Comparison of ENCODE assay signal across 27 mouse cellular contexts in genomic region chr8:3255321-3255720, GRCm38 (mm10). TPM values are rescaled to one million over a fixed set of nuclear protein-coding genes. Genes with fewer than 3 reads are reported as not detected.
DNase-seq lines count a peak whose midpoint lies in the region; ATAC-seq and TF ChIP-seq lines count a peak whose summit lies in the region.
"Had no signal": no experiment of that assay in that cellular context is flagged by ENCODE, and none has a peak within 500 bp of the region (broad histone marks: within the 10 kb centered on the region; RNA-seq: fewer than 3 reads in every experiment).

No protein-coding gene starts in this region.

- 70% methylated on average over 1 of the region's 1 CpGs for WGBS in liver, adult 2 months
- 42% methylated on average over 1 of the region's 1 CpGs for WGBS in liver, embryonic 12.5 days (ENCODE audit: insufficient replicate concordance)
- WGBS in large intestine, adult 2 months = 22% methylated on average over 1 of the region's 1 CpGs
- 86% methylated on average over 1 of the region's 1 CpGs for WGBS in midbrain, embryonic 16.5 days

- peaks cover 42% of the 10 kb centered on the region for H3K36me3 ChIP-seq in liver, adult 2 months (ENCODE audit: control insufficient read depth, insufficient read depth, low read length)
- H3K36me3 ChIP-seq in liver, embryonic 12.5 days = peaks cover 51% of the 10 kb centered on the region
- H3K36me3 ChIP-seq in midbrain, embryonic 16.5 days (ENCODE audit: control insufficient read depth, insufficient read depth, low read length) = peaks cover 17% of the 10 kb centered on the region

- H3K27me3 ChIP-seq in liver, adult 2 months (ENCODE audit: control insufficient read depth, insufficient read depth, low read length) = no peaks in the 10 kb centered on the region
- no peaks in the 10 kb centered on the region for H3K27me3 ChIP-seq in liver, embryonic 12.5 days (replicated peaks)
- H3K27me3 ChIP-seq in midbrain, embryonic 16.5 days (ENCODE audit: control insufficient read depth, insufficient read depth, low read depth, low read length) = no peaks in the 10 kb centered on the region
- H3K27me3 ChIP-seq: embryonic facial prominence, embryonic 13.5 days; forebrain, embryonic 12.5 days; forebrain, embryonic 15.5 days; heart, embryonic 13.5 days; hindbrain, embryonic 15.5 days had no signal

- H3K27ac ChIP-seq in liver, adult 2 months (replicated peaks; ENCODE audit: insufficient read depth, low read depth, low read length) = peak overlapping the region; percentile 87
- no peak overlapping the region for H3K27ac ChIP-seq in liver, embryonic 12.5 days
- peak overlapping the region; percentile 7; the same call in 1 of the 2 replicates for H3K27ac ChIP-seq in brown adipose tissue, adult 24 weeks (replicated peaks; ENCODE audit: low read depth, low read length)
- no peak overlapping the region for H3K27ac ChIP-seq in midbrain, embryonic 16.5 days (ENCODE audit: low read length)
- H3K27ac ChIP-seq: embryonic facial prominence, embryonic 10.5 days; embryonic facial prominence, embryonic 13.5 days; forebrain, embryonic 12.5 days; forebrain, embryonic 15.5 days; heart, embryonic 10.5 days; hindbrain, embryonic 15.5 days had no signal

- ATAC-seq in liver, embryonic 12.5 days = no peak
- ATAC-seq in midbrain, embryonic 16.5 days = no peak
- ATAC-seq: CD4-positive, CD25-positive, alpha-beta regulatory T cell, adult 4 months; forebrain, embryonic 15.5 days had no signal

- no peaks in the 10 kb centered on the region for H3K9me3 ChIP-seq in liver, embryonic 12.5 days (replicated peaks)
- no peaks in the 10 kb centered on the region for H3K9me3 ChIP-seq in midbrain, embryonic 16.5 days (replicated peaks; ENCODE audit: control insufficient read depth, low read length, poor library complexity, severe bottlenecking)
- H3K9me3 ChIP-seq: embryonic facial prominence, embryonic 10.5 days; forebrain, embryonic 12.5 days; forebrain, embryonic 15.5 days; heart, embryonic 10.5 days; heart, embryonic 13.5 days; hindbrain, embryonic 15.5 days had no signal

- H3K4me3 ChIP-seq in liver, adult 2 months (ENCODE audit: insufficient read depth, low read depth, low read length) = no peak overlapping the region
- H3K4me3 ChIP-seq in liver, embryonic 12.5 days = no peak overlapping the region
- no peak overlapping the region for H3K4me3 ChIP-seq in brown adipose tissue, adult 24 weeks (ENCODE audit: insufficient read depth, low read depth, low read length)
- no peak overlapping the region for H3K4me3 ChIP-seq in midbrain, embryonic 16.5 days (ENCODE audit: low read depth, low read length)
- H3K4me3 ChIP-seq: embryonic facial prominence, embryonic 10.5 days; embryonic facial prominence, embryonic 13.5 days; erythroblast, embryonic 14.5 days; forebrain, embryonic 12.5 days; forebrain, embryonic 15.5 days; heart, adult 2 months; heart, embryonic 10.5 days; heart, embryonic 13.5 days; hindbrain, embryonic 15.5 days had no signal

- DNase-seq in liver, adult 2 months (ENCODE audit: extremely low read depth, low read depth, low spot score) = no peak
- DNase-seq in large intestine, adult 2 months (ENCODE audit: low read depth, low spot score) = peak; percentile 87
- DNase-seq in gastrocnemius, adult 8-10 months (ENCODE audit: low spot score in 2 of 2) = no peak
- DNase-seq: adrenal gland, adult 2 months; adrenal gland, postnatal 14 days; cerebellum, adult 11-12 months; cerebellum, adult 8-10 months; cerebellum, postnatal 10 days; cerebellum, postnatal 36 days; embryo, embryonic 11 days; gastrocnemius, postnatal 10 days; gastrocnemius, postnatal 36 days; heart, adult 2 months; heart, postnatal 14 days; heart, postnatal 4 days had no signal

- H3K9ac ChIP-seq in liver, adult 2 months (ENCODE audit: low read depth, low read length) = no peak overlapping the region; the same call in 1 of the 2 replicates
- no peak overlapping the region for H3K9ac ChIP-seq in liver, embryonic 12.5 days
- H3K9ac ChIP-seq in midbrain, embryonic 16.5 days (ENCODE audit: low read depth, low read length) = no peak overlapping the region
- H3K9ac ChIP-seq: embryonic facial prominence, embryonic 13.5 days; forebrain, embryonic 12.5 days; forebrain, embryonic 15.5 days; heart, embryonic 13.5 days; hindbrain, embryonic 15.5 days had no signal

- no peak for TF ChIP-seq CTCF in liver, adult 2 months (IDR thresholded peaks at IDR 0.05; ENCODE audit: low read depth, low read length)

- no peak overlapping the region for H3K4me2 ChIP-seq in liver, embryonic 12.5 days
- no peak overlapping the region for H3K4me2 ChIP-seq in midbrain, embryonic 16.5 days (ENCODE audit: low read length)
- H3K4me2 ChIP-seq: embryonic facial prominence, embryonic 13.5 days; forebrain, embryonic 12.5 days; forebrain, embryonic 15.5 days; heart, embryonic 13.5 days; hindbrain, embryonic 15.5 days had no signal

- H3K4me1 ChIP-seq in liver, adult 2 months (ENCODE audit: control insufficient read depth, insufficient read depth, low read length) = peaks cover 45% of the 10 kb centered on the region
- peaks cover 35% of the 10 kb centered on the region for H3K4me1 ChIP-seq in liver, embryonic 12.5 days
- H3K4me1 ChIP-seq in brown adipose tissue, adult 24 weeks (ENCODE audit: control insufficient read depth, insufficient read depth, insufficient read length, low read length) = peaks cover 15% of the 10 kb centered on the region
- H3K4me1 ChIP-seq in midbrain, embryonic 16.5 days (ENCODE audit: control insufficient read depth, insufficient read depth, low read length) = peaks cover 3% of the 10 kb centered on the region; the same call in 1 of the 2 replicates
- H3K4me1 ChIP-seq: embryonic facial prominence, embryonic 10.5 days; hindbrain, embryonic 15.5 days had no signal

- no peak for TF ChIP-seq POLR2A in liver, adult 2 months (IDR thresholded peaks at IDR 0.05; ENCODE audit: extremely low read depth, insufficient read depth, low read length)

- H3K79me2 ChIP-seq in liver, adult 2 months (ENCODE audit: control insufficient read depth, insufficient read depth, low read length) = peaks cover 47% of the 10 kb centered on the region

RNA-seq across cellular contexts. Expression of gene Insr, which starts 24.1 kb away (rescaled TPM):
- total RNA-seq in liver, adult 2 months (2014; rRNA removed) = 70.0 and 89.0 TPM in 2 replicates
- polyA plus RNA-seq in liver, adult 2 months (2012; rRNA removed) = 28.5 and 30.3 TPM in 2 replicates
- 18.1 and 20.1 TPM in 2 replicates for polyA plus RNA-seq in liver, embryonic 12.5 days (2016; fragmentation: Nextera tagmentation; extraction: Ambion mirVana)
- polyA plus RNA-seq in brown adipose tissue, adult 24 weeks (2012; ENCODE audit: insufficient read depth, insufficient read length, missing spikeins) = 25.0 and 35.7 TPM in 2 replicates
- 4.5 and 15.0 TPM in 2 replicates for polyA plus RNA-seq in large intestine, adult 2 months (2012; rRNA removed)
- polyA plus RNA-seq in midbrain, embryonic 16.5 days (2015; fragmentation: Nextera tagmentation; extraction: Ambion mirVana) = 48.6 and 54.1 TPM in 2 replicates
- 10 to 100 TPM; 60.4 to 66.9 (median 64.0) TPM for total RNA-seq in gastrocnemius, adult 8-10 months (2022)

Comparison
In these comparisons a context has a peak if more than half of its experiments do, and no peak if none do; other contexts are left out.
1. H3K27ac ChIP-seq: peak in liver, adult 2 months (single experiment) and brown adipose tissue, adult 24 weeks (single experiment); none in liver, embryonic 12.5 days (single experiment) and midbrain, embryonic 16.5 days (single experiment).